Mouse (Mus musculus) midbrain, embryonic 13.5 days (tissue): ENCODE data around the gene Prune2. TPM values are rescaled to one million over a fixed set of nuclear protein-coding genes. Genes with fewer than 3 reads are reported as not detected.

Experiments used
- ATAC-seq: fragments of 200-750 bp; cut with Nextera tagmentation; 2 replicates; pipeline ENCODE4 v1.8.0; 2017; ENCODE audit warnings: mild to moderate bottlenecking, moderate TSS enrichment, moderate library complexity
- H3K27ac ChIP-seq: fragments of 300-500 bp; sonication (generic); 2 replicates; pipeline ENCODE4 v1.5.1; 2015; ENCODE audit warnings: inconsistent platforms, mild to moderate bottlenecking, moderate library complexity
- H3K27me3 ChIP-seq: fragments of 300-500 bp; sonication (generic); 2 replicates; pipeline ENCODE4 v1.6.1; 2015; ENCODE audit warnings: mild to moderate bottlenecking, inconsistent platforms
- H3K36me3 ChIP-seq: fragments of 300-500 bp; sonication (generic); 2 replicates; pipeline ENCODE4 v1.6.1; 2015; ENCODE audit warnings: mild to moderate bottlenecking, inconsistent platforms
- H3K4me1 ChIP-seq: fragments of 300-500 bp; sonication (generic); replicated peaks from 2 replicates; pipeline ENCODE4 v1.6.1; 2015; ENCODE audit warnings: inconsistent platforms
- H3K4me2 ChIP-seq: fragments of 300-500 bp; sonication (generic); replicated peaks from 2 replicates; pipeline ENCODE4 v1.6.1; 2015; ENCODE audit warnings: moderate library complexity, mild to moderate bottlenecking, inconsistent platforms
- H3K4me3 ChIP-seq: fragments of 300-500 bp; sonication (generic); replicated peaks from 2 replicates; pipeline ENCODE4 v1.5.1; 2015; ENCODE audit warnings: mild to moderate bottlenecking, inconsistent platforms
- H3K9ac ChIP-seq: fragments of 300-500 bp; sonication (generic); replicated peaks from 2 replicates; pipeline ENCODE4 v1.6.1; 2015; ENCODE audit warnings: mild to moderate bottlenecking, inconsistent platforms
- H3K9me3 ChIP-seq: fragments of 300-500 bp; sonication (generic); 2 replicates; pipeline ENCODE4 v1.6.1; 2016; ENCODE audit warnings: mild to moderate bottlenecking, inconsistent platforms
- WGBS: fragments of 180-500 bp; shearing (Covaris S2); methylation state at CpG from one replicate; pipeline ENCODE4 v1.1.7; 2015; 5-methylcytosine and 5-hydroxymethylcytosine counted together
- polyA plus RNA-seq: library from polyadenylated mRNA; unstranded; fragments of >200 nt; fragmentation: Nextera tagmentation; extraction: Ambion mirVana; gene quantifications from 2 replicates; pipeline ENCODE4 v1.2.1, GENCODE M21; 2015

Gene Prune2
- polyA plus RNA-seq, 1 experiment from 2014 or later = 3.3 TPM

GRCm38 (mm10) chr19:17225570-17226083 is 269.7 kb downstream of the Prune2 start:
- Histone ChIP-seq H3K4me3 (no peak overlapping the region), H3K4me1 (no peaks in the 10 kb centered on the region), H3K27me3 (no peaks in the 10 kb centered on the region), H3K36me3 (no peaks in the 10 kb centered on the region), H3K9ac (no peak overlapping the region), H3K27ac (no peak overlapping the region), H3K9me3 (no peaks in the 10 kb centered on the region), H3K4me2 (no peak overlapping the region)
- WGBS = 61% methylated on average over 5 of the region's 5 CpGs
- no peak for ATAC-seq

- Histone ChIP-seq H3K4me1 (no peaks in the 10 kb centered on the region), H3K36me3 (no peaks in the 10 kb centered on the region), H3K9ac (no peak overlapping the region), H3K9me3 (no peaks in the 10 kb centered on the region), H3K4me3 (no peak overlapping the region), H3K27ac (no peak overlapping the region), H3K27me3 (no peaks in the 10 kb centered on the region), H3K4me2 (no peak overlapping the region)
- no peak for ATAC-seq
- WGBS = 92% methylated on average over 8 of the region's 8 CpGs
Observed at GRCm38 (mm10) chr19:17226096-17226495, 270.2 kb downstream of the Prune2 start.

- Histone ChIP-seq H3K4me1 (no peaks in the 10 kb centered on the region), H3K27me3 (no peaks in the 10 kb centered on the region), H3K9me3 (no peaks in the 10 kb centered on the region), H3K4me3 (no peak overlapping the region), H3K27ac (no peak overlapping the region), H3K4me2 (no peak overlapping the region), H3K9ac (no peak overlapping the region), H3K36me3 (no peaks in the 10 kb centered on the region)
- 83% methylated on average over 1 of the region's 1 CpGs for WGBS
- no peak for ATAC-seq
Observed at GRCm38 (mm10) chr19:17230013-17230412, 274.1 kb downstream of the Prune2 start.

GRCm38 (mm10) chr19:17238471-17238870 is 282.6 kb downstream of the Prune2 start:
- H3K4me3 ChIP-seq = no peak overlapping the region
- no peaks in the 10 kb centered on the region for H3K4me1 ChIP-seq
- no peak overlapping the region for H3K9ac ChIP-seq
- no peak overlapping the region for H3K4me2 ChIP-seq
- H3K36me3 ChIP-seq = no peaks in the 10 kb centered on the region
- no peak for ATAC-seq
- H3K27ac ChIP-seq = no peak overlapping the region
- 87% methylated on average over 3 of the region's 3 CpGs for WGBS
- no peaks in the 10 kb centered on the region for H3K9me3 ChIP-seq
- no peaks in the 10 kb centered on the region for H3K27me3 ChIP-seq

- ATAC-seq = no peak
- WGBS = 87% methylated on average over 7 of the region's 7 CpGs
Observed at GRCm38 (mm10) chr19:17240170-17241077, 284.5 kb downstream of the Prune2 start.

GRCm38 (mm10) chr19:17241206-17241605 is 285.3 kb downstream of the Prune2 start:
- no peaks in the 10 kb centered on the region for H3K27me3 ChIP-seq
- no peaks in the 10 kb centered on the region for H3K36me3 ChIP-seq
- H3K4me3 ChIP-seq = no peak overlapping the region
- 97% methylated on average over 1 of the region's 1 CpGs for WGBS
- no peak for ATAC-seq
- H3K9me3 ChIP-seq = no peaks in the 10 kb centered on the region
- no peaks in the 10 kb centered on the region for H3K4me1 ChIP-seq
- H3K27ac ChIP-seq = no peak overlapping the region
- H3K4me2 ChIP-seq = no peak overlapping the region
- no peak overlapping the region for H3K9ac ChIP-seq

More at GRCm38 (mm10) chr19:17240170-17241077, 284.5 kb downstream of the Prune2 start:
- no peak overlapping the region for H3K4me2 ChIP-seq
- H3K4me3 ChIP-seq = no peak overlapping the region
- no peaks in the 10 kb centered on the region for H3K27me3 ChIP-seq
- H3K36me3 ChIP-seq = no peaks in the 10 kb centered on the region
- H3K27ac ChIP-seq = no peak overlapping the region
- H3K4me1 ChIP-seq = no peaks in the 10 kb centered on the region
- H3K9ac ChIP-seq = no peak overlapping the region
- no peaks in the 10 kb centered on the region for H3K9me3 ChIP-seq

- WGBS = 83% methylated on average over 5 of the region's 5 CpGs
- ATAC-seq = no peak
- Histone ChIP-seq H3K27ac (no peak overlapping the region), H3K4me1 (no peaks in the 10 kb centered on the region), H3K4me2 (no peak overlapping the region), H3K9ac (no peak overlapping the region), H3K4me3 (no peak overlapping the region), H3K27me3 (no peaks in the 10 kb centered on the region), H3K36me3 (no peaks in the 10 kb centered on the region), H3K9me3 (no peaks in the 10 kb centered on the region)
Observed at GRCm38 (mm10) chr19:17242962-17243361, 287.0 kb downstream of the Prune2 start.

GRCm38 (mm10) chr19:17244544-17244943 is 288.6 kb downstream of the Prune2 start:
- no peak for ATAC-seq

GRCm38 (mm10) chr19:17247352-17247925 is 291.5 kb downstream of the Prune2 start:
- H3K4me2 ChIP-seq = no peak overlapping the region
- no peak overlapping the region for H3K9ac ChIP-seq
- 94% methylated on average over 8 of the region's 8 CpGs for WGBS
- ATAC-seq = no peak
- no peaks in the 10 kb centered on the region for H3K9me3 ChIP-seq
- no peaks in the 10 kb centered on the region for H3K4me1 ChIP-seq
- H3K4me3 ChIP-seq = no peak overlapping the region
- H3K36me3 ChIP-seq = no peaks in the 10 kb centered on the region
- H3K27ac ChIP-seq = no peak overlapping the region
- no peaks in the 10 kb centered on the region for H3K27me3 ChIP-seq

More at GRCm38 (mm10) chr19:17244544-17244943, 288.6 kb downstream of the Prune2 start:
- Histone ChIP-seq H3K4me2 (no peak overlapping the region), H3K9me3 (no peaks in the 10 kb centered on the region), H3K9ac (no peak overlapping the region), H3K27me3 (no peaks in the 10 kb centered on the region), H3K4me3 (no peak overlapping the region), H3K36me3 (no peaks in the 10 kb centered on the region), H3K27ac (no peak overlapping the region), H3K4me1 (no peaks in the 10 kb centered on the region)
- 77% methylated on average over 7 of the region's 7 CpGs for whole genome bisulfite sequencing

GRCm38 (mm10) chr19:17249691-17250090 is 293.8 kb downstream of the Prune2 start:
- Histone ChIP-seq H3K36me3 (no peaks in the 10 kb centered on the region), H3K9ac (no peak overlapping the region), H3K4me2 (no peak overlapping the region), H3K9me3 (no peaks in the 10 kb centered on the region), H3K4me3 (no peak overlapping the region), H3K27me3 (no peaks in the 10 kb centered on the region), H3K27ac (no peak overlapping the region), H3K4me1 (0 out of 2 replicates have a peak, but pooled peaks cover 3% of the 10 kb centered on the region)
- ATAC-seq = no peak
- WGBS = 79% methylated on average over 9 of the region's 9 CpGs

GRCm38 (mm10) chr19:17250801-17251200 is 294.9 kb downstream of the Prune2 start:
- Histone ChIP-seq H3K9me3 (no peaks in the 10 kb centered on the region), H3K9ac (no peak overlapping the region), H3K36me3 (no peaks in the 10 kb centered on the region), H3K27ac (no peak overlapping the region), H3K4me2 (no peak overlapping the region), H3K27me3 (no peaks in the 10 kb centered on the region), H3K4me3 (no peak overlapping the region), H3K4me1 (0 out of 2 replicates have a peak, but pooled peaks cover 6% of the 10 kb centered on the region)
- WGBS = 85% methylated on average over 7 of the region's 7 CpGs
- no peak for ATAC-seq

- Histone ChIP-seq H3K4me1 (0 out of 2 replicates have a peak, but pooled peaks cover 6% of the 10 kb centered on the region), H3K36me3 (no peaks in the 10 kb centered on the region), H3K9me3 (no peaks in the 10 kb centered on the region), H3K4me3 (no peak overlapping the region), H3K27ac (no peak overlapping the region), H3K9ac (no peak overlapping the region), H3K4me2 (no peak overlapping the region), H3K27me3 (no peaks in the 10 kb centered on the region)
- 90% methylated on average over 8 of the region's 8 CpGs for WGBS
- no peak for ATAC-seq
Observed at GRCm38 (mm10) chr19:17251453-17251852, 295.5 kb downstream of the Prune2 start.
